Mouse (Mus musculus): ENCODE data around the gene Rasgef1b. TPM values are rescaled to one million over a fixed set of nuclear protein-coding genes. Genes with fewer than 3 reads are reported as not detected.

The Rasgef1b gene
- polyA plus RNA-seq, 1 experiment = 8.6 TPM

- no peaks in the 10 kb centered on the region for H3K4me1 ChIP-seq (ENCODE audit: control insufficient read depth, insufficient read depth, low read length)
- DNase-seq = no peak
- no peak overlapping the region for H3K4me3 ChIP-seq (ENCODE audit: insufficient read depth, low read depth, low read length)
- H3K36me3 ChIP-seq (ENCODE audit: control insufficient read depth, insufficient read depth, low read length) = no peaks in the 10 kb centered on the region
- no peak for TF ChIP-seq POLR2A (IDR thresholded peaks at IDR 0.05; ENCODE audit: low read depth, low read length)
- TF ChIP-seq CTCF (conservative IDR thresholded peaks at IDR 0.05; ENCODE audit: insufficient read depth, insufficient read length, low read depth, low read length) = no peak
- H3K27me3 ChIP-seq (replicated peaks; ENCODE audit: control insufficient read depth, insufficient read depth, low read length) = no peaks in the 10 kb centered on the region
- 90% methylated on average over 3 of the region's 3 CpGs for WGBS
- H3K27ac ChIP-seq (ENCODE audit: insufficient read depth, low read depth, low read length) = no peak overlapping the region
Measured at GRCm38 (mm10) chr5:99360531-99360930, 368.3 kb downstream of the Rasgef1b start.

- Histone ChIP-seq H3K4me1 (ENCODE audit: control insufficient read depth, insufficient read depth, low read length) (no peaks in the 10 kb centered on the region; the same call in 1 of the 2 replicates), H3K4me3 (ENCODE audit: insufficient read depth, low read depth, low read length) (no peak overlapping the region), H3K36me3 (ENCODE audit: control insufficient read depth, insufficient read depth, low read length) (no peaks in the 10 kb centered on the region), H3K27me3 (replicated peaks; ENCODE audit: control insufficient read depth, insufficient read depth, low read length) (no peaks in the 10 kb centered on the region), H3K27ac (ENCODE audit: insufficient read depth, low read depth, low read length) (no peak overlapping the region)
- no peak for TF ChIP-seq POLR2A (IDR thresholded peaks at IDR 0.05; ENCODE audit: low read depth, low read length)
- no peak for TF ChIP-seq CTCF (conservative IDR thresholded peaks at IDR 0.05; ENCODE audit: insufficient read depth, insufficient read length, low read depth, low read length)
- DNase-seq = no peak
- 87% methylated on average over 5 of the region's 5 CpGs for WGBS
Measured at GRCm38 (mm10) chr5:99359251-99359650, 369.6 kb downstream of the Rasgef1b start.

GRCm38 (mm10) chr5:99354640-99355132, 374.2 kb downstream of the Rasgef1b start:
- no peaks in the 10 kb centered on the region; the same call in 1 of the 2 replicates for H3K4me1 ChIP-seq (ENCODE audit: control insufficient read depth, insufficient read depth, low read length)

GRCm38 (mm10) chr5:99350030-99350429, 378.8 kb downstream of the Rasgef1b start:
- H3K27me3 ChIP-seq (replicated peaks; ENCODE audit: control insufficient read depth, insufficient read depth, low read length) = no peaks in the 10 kb centered on the region
- TF ChIP-seq POLR2A (IDR thresholded peaks at IDR 0.05; ENCODE audit: low read depth, low read length) (no peak), CTCF (conservative IDR thresholded peaks at IDR 0.05; ENCODE audit: insufficient read depth, insufficient read length, low read depth, low read length) (no peak)
- H3K36me3 ChIP-seq (ENCODE audit: control insufficient read depth, insufficient read depth, low read length) = no peaks in the 10 kb centered on the region
- H3K4me1 ChIP-seq (ENCODE audit: control insufficient read depth, insufficient read depth, low read length) = peaks cover 7% of the 10 kb centered on the region; the same call in 1 of the 2 replicates
- 68% methylated on average over 4 of the region's 4 CpGs for WGBS
- H3K4me3 ChIP-seq (ENCODE audit: insufficient read depth, low read depth, low read length) = no peak overlapping the region
- no peak overlapping the region for H3K27ac ChIP-seq (ENCODE audit: insufficient read depth, low read depth, low read length)
- no peak for DNase-seq

More at GRCm38 (mm10) chr5:99354640-99355132, 374.2 kb downstream of the Rasgef1b start:
- DNase-seq = peak; percentile 30
- H3K27ac ChIP-seq (ENCODE audit: insufficient read depth, low read depth, low read length) = no peak overlapping the region
- H3K27me3 ChIP-seq (replicated peaks; ENCODE audit: control insufficient read depth, insufficient read depth, low read length) = no peaks in the 10 kb centered on the region
- no peak for TF ChIP-seq POLR2A (IDR thresholded peaks at IDR 0.05; ENCODE audit: low read depth, low read length)
- no peak for TF ChIP-seq CTCF (conservative IDR thresholded peaks at IDR 0.05; ENCODE audit: insufficient read depth, insufficient read length, low read depth, low read length)
- H3K4me3 ChIP-seq (ENCODE audit: insufficient read depth, low read depth, low read length) = no peak overlapping the region
- 53% methylated on average over 5 of the region's 5 CpGs for WGBS
- H3K36me3 ChIP-seq (ENCODE audit: control insufficient read depth, insufficient read depth, low read length) = no peaks in the 10 kb centered on the region

GRCm38 (mm10) chr5:99348257-99348849, 380.5 kb downstream of the Rasgef1b start:
- 48% methylated on average over 8 of the region's 8 CpGs for WGBS
- H3K4me1 ChIP-seq (ENCODE audit: control insufficient read depth, insufficient read depth, low read length) = peaks cover 7% of the 10 kb centered on the region; the same call in 1 of the 2 replicates
- H3K27me3 ChIP-seq (replicated peaks; ENCODE audit: control insufficient read depth, insufficient read depth, low read length) = no peaks in the 10 kb centered on the region
- H3K27ac ChIP-seq (ENCODE audit: insufficient read depth, low read depth, low read length) = no peak overlapping the region
- H3K4me3 ChIP-seq (ENCODE audit: insufficient read depth, low read depth, low read length) = no peak overlapping the region
- no peaks in the 10 kb centered on the region for H3K36me3 ChIP-seq (ENCODE audit: control insufficient read depth, insufficient read depth, low read length)
- TF ChIP-seq CTCF (conservative IDR thresholded peaks at IDR 0.05; ENCODE audit: insufficient read depth, insufficient read length, low read depth, low read length) = no peak
- no peak for TF ChIP-seq POLR2A (IDR thresholded peaks at IDR 0.05; ENCODE audit: low read depth, low read length)
- peak; percentile 93 for DNase-seq

GRCm38 (mm10) chr5:99342527-99342926, 386.3 kb downstream of the Rasgef1b start:
- DNase-seq = no peak
- Histone ChIP-seq H3K4me3 (ENCODE audit: insufficient read depth, low read depth, low read length) (no peak overlapping the region), H3K27me3 (replicated peaks; ENCODE audit: control insufficient read depth, insufficient read depth, low read length) (no peaks in the 10 kb centered on the region), H3K27ac (ENCODE audit: insufficient read depth, low read depth, low read length) (no peak overlapping the region), H3K4me1 (ENCODE audit: control insufficient read depth, insufficient read depth, low read length) (no peaks in the 10 kb centered on the region), H3K36me3 (ENCODE audit: control insufficient read depth, insufficient read depth, low read length) (no peaks in the 10 kb centered on the region)
- WGBS = 95% methylated on average over 10 of the region's 10 CpGs
- TF ChIP-seq POLR2A (IDR thresholded peaks at IDR 0.05; ENCODE audit: low read depth, low read length) = no peak
- no peak for TF ChIP-seq CTCF (conservative IDR thresholded peaks at IDR 0.05; ENCODE audit: insufficient read depth, insufficient read length, low read depth, low read length)

GRCm38 (mm10) chr5:99340311-99340989, 388.4 kb downstream of the Rasgef1b start:
- Histone ChIP-seq H3K4me1 (ENCODE audit: control insufficient read depth, insufficient read depth, low read length) (no peaks in the 10 kb centered on the region), H3K36me3 (ENCODE audit: control insufficient read depth, insufficient read depth, low read length) (no peaks in the 10 kb centered on the region), H3K27ac (ENCODE audit: insufficient read depth, low read depth, low read length) (peak overlapping the region; percentile 68), H3K4me3 (ENCODE audit: insufficient read depth, low read depth, low read length) (no peak overlapping the region), H3K27me3 (replicated peaks; ENCODE audit: control insufficient read depth, insufficient read depth, low read length) (no peaks in the 10 kb centered on the region)
- TF ChIP-seq CTCF (conservative IDR thresholded peaks at IDR 0.05; ENCODE audit: insufficient read depth, insufficient read length, low read depth, low read length) (no peak), POLR2A (IDR thresholded peaks at IDR 0.05; ENCODE audit: low read depth, low read length) (no peak)
- 74% methylated on average over 8 of the region's 8 CpGs for WGBS
- DNase-seq = peak; percentile 11
